ENCODE assay signal across 28 mouse cellular contexts in genomic region chr3:108026597-108026996, GRCm38 (mm10). TPM values are rescaled to one million over a fixed set of nuclear protein-coding genes. Genes with fewer than 3 reads are reported as not detected.
DNase-seq lines count a peak whose midpoint lies in the region; ATAC-seq and TF ChIP-seq lines count a peak whose summit lies in the region.
"Had no signal": no experiment of that assay in that cellular context is flagged by ENCODE, and none has a peak within 500 bp of the region (broad histone marks: within the 10 kb centered on the region; RNA-seq: fewer than 3 reads in every experiment).

No protein-coding gene starts in this region.

- TF ChIP-seq POLR2A in small intestine, adult 2 months (IDR thresholded peaks at IDR 0.05; ENCODE audit: low read depth, low read length): no peak

- H3K4me2 ChIP-seq in liver, embryonic 13.5 days: no peak overlapping the region
- no peak overlapping the region for H3K4me2 ChIP-seq in intestine, embryonic 16.5 days (ENCODE audit: low read depth, low read length)
- no peak overlapping the region for H3K4me2 ChIP-seq in stomach, postnatal 0 days (replicated peaks; ENCODE audit: low read depth)
- H3K4me2 ChIP-seq: embryonic facial prominence, embryonic 15.5 days; heart, embryonic 11.5 days; heart, embryonic 15.5 days; hindbrain, embryonic 13.5 days had no signal

- no peak overlapping the region for H3K4me3 ChIP-seq in liver, embryonic 13.5 days (replicated peaks)
- H3K4me3 ChIP-seq in intestine, embryonic 16.5 days (ENCODE audit: low read length): no peak overlapping the region
- H3K4me3 ChIP-seq in small intestine, adult 2 months (ENCODE audit: low read depth, low read length): no peak overlapping the region
- H3K4me3 ChIP-seq in stomach, postnatal 0 days (ENCODE audit: low read depth, low read length): no peak overlapping the region
- H3K4me3 ChIP-seq: embryonic facial prominence, embryonic 15.5 days; erythroblast, embryonic 14.5 days; forebrain, embryonic 10.5 days; gastrocnemius, adult 2 months; heart, embryonic 15.5 days; hindbrain, embryonic 13.5 days had no signal

- no peaks in the 10 kb centered on the region for H3K36me3 ChIP-seq in liver, embryonic 13.5 days
- no peaks in the 10 kb centered on the region for H3K36me3 ChIP-seq in intestine, embryonic 16.5 days (ENCODE audit: control insufficient read depth, insufficient read depth, low read length)
- no peaks in the 10 kb centered on the region for H3K36me3 ChIP-seq in small intestine, adult 2 months (ENCODE audit: control insufficient read depth, insufficient read depth, low read length)
- H3K36me3 ChIP-seq in stomach, postnatal 0 days (ENCODE audit: control insufficient read depth, insufficient read depth, low read length): no peaks in the 10 kb centered on the region
- H3K36me3 ChIP-seq: embryonic facial prominence, embryonic 15.5 days; forebrain, embryonic 10.5 days; heart, embryonic 15.5 days; hindbrain, embryonic 13.5 days had no signal

- TF ChIP-seq EP300 in stomach, postnatal 0 days (optimal IDR thresholded peaks at IDR 0.05): no peak

- no peak overlapping the region for H3K9ac ChIP-seq in liver, embryonic 13.5 days
- no peak overlapping the region for H3K9ac ChIP-seq in intestine, embryonic 16.5 days (ENCODE audit: low read depth, low read length)
- no peak overlapping the region for H3K9ac ChIP-seq in stomach, postnatal 0 days (ENCODE audit: low read length)
- H3K9ac ChIP-seq: embryonic facial prominence, embryonic 15.5 days; heart, embryonic 15.5 days; hindbrain, embryonic 13.5 days had no signal

- H3K27ac ChIP-seq in liver, embryonic 13.5 days: peak overlapping the region; percentile 36; the same call in 1 of the 2 replicates
- H3K27ac ChIP-seq in intestine, embryonic 16.5 days (ENCODE audit: low read length): peak overlapping the region; percentile 75
- peak overlapping the region; percentile 56 for H3K27ac ChIP-seq in small intestine, adult 2 months (ENCODE audit: insufficient read depth, low read depth, low read length)
- peak overlapping the region; percentile 4; the same call in 1 of the 2 replicates for H3K27ac ChIP-seq in stomach, postnatal 0 days (replicated peaks)
- H3K27ac ChIP-seq: embryonic facial prominence, embryonic 15.5 days; forebrain, embryonic 10.5 days; gastrocnemius, adult 2 months; heart, embryonic 15.5 days; hindbrain, embryonic 13.5 days had no signal

- 66% methylated on average over 1 of the region's 1 CpGs for WGBS in liver, embryonic 13.5 days (ENCODE audit: insufficient replicate concordance)
- 74% methylated on average over 1 of the region's 1 CpGs for WGBS in intestine, embryonic 16.5 days
- 34% methylated on average over 1 of the region's 1 CpGs for WGBS in small intestine, adult 2 months
- 64% methylated on average over 1 of the region's 1 CpGs for WGBS in stomach, postnatal 0 days

- peaks cover 33% of the 10 kb centered on the region for H3K4me1 ChIP-seq in liver, embryonic 13.5 days (replicated peaks)
- peaks cover 20% of the 10 kb centered on the region; the same call in 1 of the 2 replicates for H3K4me1 ChIP-seq in intestine, embryonic 16.5 days (ENCODE audit: control insufficient read depth, insufficient read depth, low read length)
- peaks cover 25% of the 10 kb centered on the region; the same call in 1 of the 2 replicates for H3K4me1 ChIP-seq in small intestine, adult 2 months (ENCODE audit: control insufficient read depth, insufficient read depth, insufficient read length, low read length)
- H3K4me1 ChIP-seq in stomach, postnatal 0 days (replicated peaks; ENCODE audit: control insufficient read depth, insufficient read depth): no peaks in the 10 kb centered on the region
- H3K4me1 ChIP-seq: embryonic facial prominence, embryonic 15.5 days; heart, embryonic 15.5 days; hindbrain, embryonic 13.5 days had no signal

- DNase-seq in liver, embryonic 13.5 days: no peak
- DNase-seq in liver: no peak
- DNase-seq in stomach, postnatal 0 days (ENCODE audit: low spot score): no peak
- no peak for DNase-seq in kidney, postnatal 36 days
- DNase-seq: adrenal gland, adult 2 months; adrenal gland, postnatal 25 days; cerebellum, adult 18-20 months; cerebellum, adult 9-11 months; embryo, embryonic 11 days; gastrocnemius, adult 2 months; gastrocnemius, postnatal 25 days; heart, adult 18-20 months; heart, postnatal 14 days had no signal

- no peak for TF ChIP-seq CTCF in small intestine, adult 2 months (IDR thresholded peaks at IDR 0.05; ENCODE audit: extremely low read depth, insufficient read length, insufficient replicate concordance, low read depth, low read length)
- TF ChIP-seq CTCF in stomach, postnatal 0 days (IDR thresholded peaks at IDR 0.05; ENCODE audit: low read depth): no peak

- 0 out of 2 replicates have a peak, but pooled peaks cover 3% of the 10 kb centered on the region for H3K27me3 ChIP-seq in liver, embryonic 13.5 days
- H3K27me3 ChIP-seq in intestine, embryonic 16.5 days (replicated peaks; ENCODE audit: control insufficient read depth, insufficient read depth, low read length): no peaks in the 10 kb centered on the region
- no peaks in the 10 kb centered on the region for H3K27me3 ChIP-seq in small intestine, adult 2 months (ENCODE audit: control insufficient read depth, insufficient read depth, low read length)
- no peaks in the 10 kb centered on the region for H3K27me3 ChIP-seq in stomach, postnatal 0 days (ENCODE audit: control insufficient read depth, insufficient read depth, low read length)
- H3K27me3 ChIP-seq: embryonic facial prominence, embryonic 15.5 days; hindbrain, embryonic 13.5 days; Patski had no signal

- no peak for ATAC-seq in liver, embryonic 13.5 days (ENCODE audit: low read depth)
- ATAC-seq in intestine, embryonic 16.5 days: peak; percentile 50
- ATAC-seq in stomach, postnatal 0 days (ENCODE audit: low FRiP score, low TSS enrichment): no peak
- ATAC-seq in megakaryocyte progenitor cell, adult 5-6 weeks (replicated peaks; ENCODE audit: poor library complexity): no peak
- ATAC-seq: forebrain, embryonic 14.5 days; Patski had no signal

- H3K9me3 ChIP-seq in liver, embryonic 13.5 days (replicated peaks): no peaks in the 10 kb centered on the region
- H3K9me3 ChIP-seq in intestine, embryonic 16.5 days (ENCODE audit: control insufficient read depth, low read length): no peaks in the 10 kb centered on the region
- H3K9me3 ChIP-seq in stomach, postnatal 0 days (ENCODE audit: control insufficient read depth, low read length): no peaks in the 10 kb centered on the region
- H3K9me3 ChIP-seq: embryonic facial prominence, embryonic 15.5 days; forebrain, embryonic 10.5 days; heart, embryonic 15.5 days; hindbrain, embryonic 13.5 days had no signal

RNA-seq across cellular contexts. Expression of gene Gstm1, which starts 8.8 kb away (rescaled TPM):
- polyA plus RNA-seq in liver, embryonic 13.5 days (2015; fragmentation: Nextera tagmentation; extraction: Ambion mirVana): 264 and 265 TPM in 2 replicates
- polyA plus RNA-seq in intestine, embryonic 16.5 days (2015; fragmentation: Nextera tagmentation; extraction: Ambion mirVana): 327 and 376 TPM in 2 replicates
- 243 and 695 TPM in 2 replicates for polyA plus RNA-seq in small intestine, adult 2 months (2012; rRNA removed)
- 892 and 954 TPM in 2 replicates for polyA plus RNA-seq in stomach, postnatal 0 days (2015; fragmentation: Nextera tagmentation; extraction: Ambion mirVana)
- total RNA-seq in megakaryocyte progenitor cell, adult 5-6 weeks (2015): 1,143 and 1,246 TPM in 2 replicates
- total RNA-seq in megakaryocyte progenitor cell, adult 5-6 weeks (2017): 511 and 599 TPM in 2 replicates

RNA-seq across cellular contexts. Expression of gene Gstm4, which starts 18.1 kb away (rescaled TPM):
- 17.9 and 19.6 TPM in 2 replicates for polyA plus RNA-seq in liver, embryonic 13.5 days (2015; fragmentation: Nextera tagmentation; extraction: Ambion mirVana)
- polyA plus RNA-seq in intestine, embryonic 16.5 days (2015; fragmentation: Nextera tagmentation; extraction: Ambion mirVana): 47.9 and 49.2 TPM in 2 replicates
- polyA plus RNA-seq in small intestine, adult 2 months (2012; rRNA removed): 5.6 and 16.1 TPM in 2 replicates
- polyA plus RNA-seq in stomach, postnatal 0 days (2015; fragmentation: Nextera tagmentation; extraction: Ambion mirVana): 19.4 and 19.6 TPM in 2 replicates
- 12.5 and 15.8 TPM in 2 replicates for total RNA-seq in megakaryocyte progenitor cell, adult 5-6 weeks (2015)
- total RNA-seq in megakaryocyte progenitor cell, adult 5-6 weeks (2017): 15.1 and 22.1 TPM in 2 replicates

RNA-seq across cellular contexts. Expression of gene Gstm2, which starts 40.3 kb away (rescaled TPM):
- 5.9 and 6.1 TPM in 2 replicates for polyA plus RNA-seq in liver, embryonic 13.5 days (2015; fragmentation: Nextera tagmentation; extraction: Ambion mirVana)
- 207 and 212 TPM in 2 replicates for polyA plus RNA-seq in intestine, embryonic 16.5 days (2015; fragmentation: Nextera tagmentation; extraction: Ambion mirVana)
- 26.7 and 56.7 TPM in 2 replicates for polyA plus RNA-seq in small intestine, adult 2 months (2012; rRNA removed)
- 189 and 195 TPM in 2 replicates for polyA plus RNA-seq in stomach, postnatal 0 days (2015; fragmentation: Nextera tagmentation; extraction: Ambion mirVana)
- total RNA-seq in megakaryocyte progenitor cell, adult 5-6 weeks (2015): 2.1 and 2.2 TPM in 2 replicates
- total RNA-seq in megakaryocyte progenitor cell, adult 5-6 weeks (2017): 4.8 and 6.8 TPM in 2 replicates
- polyA plus RNA-seq: erythroblast, embryonic 14.5 days had no signal

RNA-seq across cellular contexts. Expression of gene Gstm3, which starts 57.5 kb away (rescaled TPM):
- polyA plus RNA-seq in liver, embryonic 13.5 days (2015; fragmentation: Nextera tagmentation; extraction: Ambion mirVana): 11.4 and 11.8 TPM in 2 replicates
- polyA plus RNA-seq in intestine, embryonic 16.5 days (2015; fragmentation: Nextera tagmentation; extraction: Ambion mirVana): 160 and 183 TPM in 2 replicates
- polyA plus RNA-seq in small intestine, adult 2 months (2012; rRNA removed): 159 and 411 TPM in 2 replicates
- polyA plus RNA-seq in stomach, postnatal 0 days (2015; fragmentation: Nextera tagmentation; extraction: Ambion mirVana): 53.8 and 54.0 TPM in 2 replicates
- not detected in 2 replicates for total RNA-seq in megakaryocyte progenitor cell, adult 5-6 weeks (2015)
- not detected in 2 replicates for total RNA-seq in megakaryocyte progenitor cell, adult 5-6 weeks (2017)
- total RNA-seq: adrenal gland, adult 2 months; adrenal gland, postnatal 25 days; CH12.LX; common myeloid progenitor, adult 5-6 weeks; gastrocnemius, adult 2 months; gastrocnemius, postnatal 25 days; heart, adult 18-20 months; heart, postnatal 14 days; hematopoietic stem cell, adult 5-6 weeks had no signal
- polyA plus RNA-seq: embryonic facial prominence, embryonic 11.5 days; embryonic facial prominence, embryonic 15.5 days; forebrain, embryonic 10.5 days; forebrain, embryonic 14.5 days; heart, embryonic 15.5 days; hindbrain, embryonic 13.5 days; Patski had no signal

RNA-seq across cellular contexts. Expression of gene Ampd2, which starts 59.9 kb away (rescaled TPM):
- polyA plus RNA-seq in liver, embryonic 13.5 days (2015; fragmentation: Nextera tagmentation; extraction: Ambion mirVana): 46.0 and 48.2 TPM in 2 replicates
- polyA plus RNA-seq in intestine, embryonic 16.5 days (2015; fragmentation: Nextera tagmentation; extraction: Ambion mirVana): 46.9 and 48.9 TPM in 2 replicates
- polyA plus RNA-seq in small intestine, adult 2 months (2012; rRNA removed): 88.8 and 107 TPM in 2 replicates
- 20.2 and 20.7 TPM in 2 replicates for polyA plus RNA-seq in stomach, postnatal 0 days (2015; fragmentation: Nextera tagmentation; extraction: Ambion mirVana)
- total RNA-seq in megakaryocyte progenitor cell, adult 5-6 weeks (2015): 52.9 and 63.6 TPM in 2 replicates
- 33.9 and 48.4 TPM in 2 replicates for total RNA-seq in megakaryocyte progenitor cell, adult 5-6 weeks (2017)

Comparison
In these comparisons a context has a peak if more than half of its experiments do, and no peak if none do; other contexts are left out.
1. H3K27ac ChIP-seq: peak in every context shown above with its lines; median percentile 75 in intestine, embryonic 16.5 days; 56 in small intestine, adult 2 months; 36 in liver, embryonic 13.5 days; 4 in stomach, postnatal 0 days.